Mouse (Mus musculus) cortical plate, adult 2 months (tissue): Measurements from ENCODE around the gene Trp73. TPM values are rescaled to one million over a fixed set of nuclear protein-coding genes. Genes with fewer than 3 reads are reported as not detected.

Experiments
- H3K27ac ChIP-seq: fragments of 200-500 bp; 2 replicates; pipeline ENCODE4 v1.5.1; 2012; ENCODE audit warnings: low read length, control low read depth, inconsistent platforms; ENCODE audit not compliant: insufficient read depth
- H3K4me1 ChIP-seq: fragments of 200-500 bp; 2 replicates; pipeline ENCODE4 v1.6.1; 2011; ENCODE audit warnings: low read length; ENCODE audit not compliant: control insufficient read depth, insufficient read depth
- H3K4me3 ChIP-seq: fragments of 200-500 bp; 2 replicates; pipeline ENCODE4 v1.5.1; 2011; ENCODE audit warnings: mild to moderate bottlenecking, low read length, control low read depth; ENCODE audit not compliant: insufficient read depth
- CTCF ChIP-seq: fragments of 200-500 bp; IDR thresholded peaks from 2 replicates; pipeline ENCODE4 v1.5.1; 2011; ENCODE audit warnings: mild to moderate bottlenecking, control low read depth, low read length; ENCODE audit not compliant: insufficient read depth; ENCODE audit errors: extremely low read depth
- POLR2A ChIP-seq: fragments of 200-500 bp; IDR thresholded peaks from 2 replicates; pipeline ENCODE4 v1.6.1; 2011; ENCODE audit warnings: mild to moderate bottlenecking, low read length, control low read depth; ENCODE audit not compliant: insufficient read depth; ENCODE audit errors: extremely low read depth
- polyA plus RNA-seq: library from polyadenylated mRNA; depleted of rRNA; stranded (reverse); fragments of >200 nt; gene quantifications from 2 replicates; pipeline ENCODE4 v1.2.3, GENCODE M21; 2012

Trp73 gene
- polyA plus RNA-seq, 1 experiment, result 0.54 TPM

DNA sequence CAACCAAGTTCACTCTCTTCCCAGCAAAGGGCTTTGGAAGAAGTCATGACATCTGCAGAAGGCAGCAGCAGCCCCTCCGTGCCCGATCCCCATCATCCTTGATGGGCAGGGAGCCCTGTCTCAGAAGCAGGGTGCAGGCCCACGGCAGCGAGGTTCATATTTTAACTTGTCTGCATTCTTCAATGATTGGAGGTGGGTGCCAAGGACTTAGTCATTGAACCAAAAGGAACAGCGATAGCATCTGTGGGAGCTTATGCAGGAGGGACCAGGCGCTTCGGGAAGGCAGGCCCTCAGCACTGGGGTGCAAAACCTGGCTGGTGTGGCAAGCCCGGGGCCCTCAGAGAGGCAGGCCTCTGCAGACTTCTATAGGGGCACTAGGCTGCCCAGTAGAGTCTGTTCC is 53.6 kb downstream of the Trp73 start:
- TF ChIP-seq CTCF (no peak), POLR2A (no peak)
- H3K27ac ChIP-seq, result no peak overlapping the region
- H3K4me3 ChIP-seq, result no peak overlapping the region
- no peaks in the 10 kb centered on the region for H3K4me1 ChIP-seq

DNA sequence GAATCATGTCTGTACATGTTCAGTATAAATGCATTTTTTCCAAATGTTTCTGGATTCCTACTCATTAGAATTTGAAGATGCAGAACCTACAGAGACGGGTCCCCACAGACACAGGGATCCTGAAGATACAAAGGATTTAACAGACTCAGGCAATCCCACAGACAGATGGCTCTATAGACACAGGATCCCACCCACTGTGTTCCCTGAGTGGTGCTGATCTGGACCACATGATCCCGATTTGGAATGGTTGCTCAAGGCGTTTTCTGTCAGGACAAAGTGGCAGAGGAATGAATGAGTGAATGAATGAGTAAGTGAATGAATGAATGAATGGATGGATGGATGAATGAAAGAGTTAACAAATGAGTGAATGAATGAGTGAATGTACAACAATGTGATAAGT is 54.2 kb downstream of the Trp73 start:
- no peaks in the 10 kb centered on the region for H3K4me1 ChIP-seq
- TF ChIP-seq POLR2A, result no peak
- H3K4me3 ChIP-seq, result no peak overlapping the region
- H3K27ac ChIP-seq, result no peak overlapping the region

DNA sequence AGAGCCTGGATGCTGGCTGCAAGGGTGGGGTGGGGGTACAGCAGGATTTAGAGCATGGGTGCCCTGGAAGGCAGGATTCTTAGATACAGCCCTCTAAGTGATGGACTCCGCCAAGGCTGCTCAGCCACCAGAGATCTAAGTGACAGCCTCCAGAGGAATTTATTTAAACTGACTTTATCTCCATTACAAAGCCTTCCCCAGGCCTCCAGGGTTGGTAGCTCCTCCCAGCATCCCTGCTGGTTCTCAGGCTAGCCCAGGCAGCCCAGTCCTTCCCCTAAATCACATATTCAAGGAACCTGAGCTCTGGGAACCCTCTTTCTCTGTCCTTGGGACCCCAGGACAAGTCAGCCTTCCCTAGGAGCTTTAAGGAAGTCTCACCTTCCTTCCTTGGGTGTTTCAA is 58.0 kb downstream of the Trp73 start:
- Histone ChIP-seq H3K27ac (no peak overlapping the region), H3K4me1 (no peaks in the 10 kb centered on the region; the same call in 1 of the 2 replicates), H3K4me3 (no peak overlapping the region)
- no peak for TF ChIP-seq CTCF

DNA sequence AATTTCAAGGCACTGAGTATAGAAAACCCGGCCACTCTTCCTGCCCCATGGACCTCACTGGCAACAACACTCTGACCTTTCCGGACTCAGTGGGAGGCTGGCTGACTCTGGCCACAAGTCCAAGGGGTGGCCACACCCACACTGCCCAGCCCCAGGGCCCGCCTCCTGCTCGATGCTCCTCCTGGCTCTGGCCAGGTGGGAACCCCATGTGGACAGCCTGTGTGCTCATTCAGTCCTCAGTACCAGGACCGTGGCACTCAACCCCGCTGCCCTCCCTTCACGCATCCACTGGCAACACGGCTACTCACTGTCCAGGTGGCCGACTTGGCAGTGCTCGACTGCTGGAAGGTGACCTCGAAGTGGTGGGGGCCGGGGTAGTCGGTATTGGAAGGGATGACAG is 59.0 kb downstream of the Trp73 start:
- no peaks in the 10 kb centered on the region; the same call in 1 of the 2 replicates for H3K4me1 ChIP-seq
- H3K4me3 ChIP-seq, result no peak overlapping the region
- TF ChIP-seq POLR2A (no peak), CTCF (no peak)
- no peak overlapping the region for H3K27ac ChIP-seq

DNA sequence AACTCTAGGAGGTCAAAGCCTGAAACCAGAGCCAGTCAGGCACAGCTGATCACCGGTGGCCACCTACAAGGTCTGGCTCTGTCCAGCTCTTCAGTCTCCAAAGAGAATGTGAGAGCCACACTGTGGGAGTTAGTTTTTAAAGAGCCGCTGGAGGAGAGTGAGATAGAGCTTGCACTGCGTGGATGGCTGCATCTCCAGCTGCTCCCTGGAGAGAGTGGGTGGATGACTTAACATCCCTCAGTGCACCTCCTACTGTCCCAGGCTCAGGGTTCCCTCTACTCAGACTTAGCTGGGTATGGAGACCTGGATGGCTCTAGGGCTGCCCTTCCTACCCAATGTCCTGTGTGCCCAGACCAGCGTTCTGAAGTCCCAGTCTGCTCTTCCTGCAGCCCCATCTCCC is 59.8 kb downstream of the Trp73 start:
- H3K4me1 ChIP-seq, result no peaks in the 10 kb centered on the region; the same call in 1 of the 2 replicates
- no peak overlapping the region for H3K27ac ChIP-seq
- TF ChIP-seq POLR2A (no peak), CTCF (no peak)
- H3K4me3 ChIP-seq, result no peak overlapping the region

DNA sequence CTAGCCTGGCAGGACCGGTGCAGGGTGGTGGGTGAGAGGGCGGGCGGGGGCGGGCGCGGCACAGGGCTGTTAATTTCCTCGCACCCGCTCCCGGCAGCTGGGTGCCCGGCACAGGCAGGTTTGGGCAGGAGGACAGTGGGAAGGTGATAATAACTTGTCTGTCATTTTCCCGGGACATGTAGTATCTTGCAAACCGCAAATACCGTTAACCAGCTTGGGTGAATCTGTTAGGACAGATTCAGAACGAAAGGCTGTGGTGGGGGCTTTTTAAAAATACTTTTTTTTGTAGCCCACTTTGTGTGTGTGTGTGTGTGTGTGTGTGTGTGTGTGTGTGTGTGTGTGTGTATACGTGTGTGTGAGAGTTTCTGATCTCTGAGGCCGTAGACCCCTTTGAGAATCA is 68.1 kb downstream of the Trp73 start:
- Histone ChIP-seq H3K4me1 (no peaks in the 10 kb centered on the region), H3K4me3 (no peak overlapping the region), H3K27ac (no peak overlapping the region)
- TF ChIP-seq CTCF (no peak), POLR2A (no peak)

DNA sequence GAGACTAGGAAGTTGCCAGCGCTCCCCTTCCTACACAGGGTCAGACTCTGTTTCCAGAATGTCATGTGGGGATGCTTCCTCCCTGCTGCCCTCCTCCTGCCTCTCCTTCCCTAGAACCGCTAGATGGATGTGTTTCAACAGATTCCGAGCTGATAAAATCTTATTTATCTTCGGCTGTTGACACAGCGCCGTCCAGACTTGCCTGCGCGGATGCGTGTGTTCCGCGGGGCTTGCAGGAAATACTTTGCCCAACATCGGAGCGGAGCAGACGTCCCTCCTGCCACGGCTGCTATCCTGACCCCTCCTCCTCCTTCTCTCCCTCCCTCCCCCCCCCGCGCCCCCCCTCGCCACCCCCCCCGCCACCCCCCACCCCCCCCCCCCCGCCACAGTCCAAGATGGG is 68.5 kb downstream of the Trp73 start:
- Histone ChIP-seq H3K4me3 (no peak overlapping the region), H3K4me1 (no peaks in the 10 kb centered on the region), H3K27ac (no peak overlapping the region)
- TF ChIP-seq CTCF (no peak), POLR2A (no peak)

DNA sequence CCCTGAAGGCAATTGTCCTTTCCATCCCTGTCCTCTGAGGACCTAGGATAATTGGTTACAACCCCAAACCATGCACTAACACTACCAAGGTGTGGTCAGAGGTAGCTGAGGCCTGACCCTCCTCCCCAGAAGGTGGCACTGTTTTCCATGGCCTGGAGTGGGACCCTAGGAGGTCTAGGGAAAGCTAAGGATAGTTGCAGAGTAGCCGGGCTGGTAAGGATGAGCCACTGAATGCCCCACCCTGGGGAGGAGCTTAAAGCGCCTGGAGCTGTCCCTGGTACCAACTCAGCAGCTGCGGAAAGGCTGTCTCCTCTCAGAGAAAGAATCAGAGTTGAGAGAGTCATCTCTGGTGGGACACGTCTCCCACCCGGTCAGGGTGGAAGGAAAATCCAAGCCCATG is 69.1 kb downstream of the Trp73 start:
- TF ChIP-seq CTCF (no peak), POLR2A (no peak)
- no peak overlapping the region for H3K4me3 ChIP-seq
- H3K4me1 ChIP-seq, result no peaks in the 10 kb centered on the region
- no peak overlapping the region for H3K27ac ChIP-seq

DNA sequence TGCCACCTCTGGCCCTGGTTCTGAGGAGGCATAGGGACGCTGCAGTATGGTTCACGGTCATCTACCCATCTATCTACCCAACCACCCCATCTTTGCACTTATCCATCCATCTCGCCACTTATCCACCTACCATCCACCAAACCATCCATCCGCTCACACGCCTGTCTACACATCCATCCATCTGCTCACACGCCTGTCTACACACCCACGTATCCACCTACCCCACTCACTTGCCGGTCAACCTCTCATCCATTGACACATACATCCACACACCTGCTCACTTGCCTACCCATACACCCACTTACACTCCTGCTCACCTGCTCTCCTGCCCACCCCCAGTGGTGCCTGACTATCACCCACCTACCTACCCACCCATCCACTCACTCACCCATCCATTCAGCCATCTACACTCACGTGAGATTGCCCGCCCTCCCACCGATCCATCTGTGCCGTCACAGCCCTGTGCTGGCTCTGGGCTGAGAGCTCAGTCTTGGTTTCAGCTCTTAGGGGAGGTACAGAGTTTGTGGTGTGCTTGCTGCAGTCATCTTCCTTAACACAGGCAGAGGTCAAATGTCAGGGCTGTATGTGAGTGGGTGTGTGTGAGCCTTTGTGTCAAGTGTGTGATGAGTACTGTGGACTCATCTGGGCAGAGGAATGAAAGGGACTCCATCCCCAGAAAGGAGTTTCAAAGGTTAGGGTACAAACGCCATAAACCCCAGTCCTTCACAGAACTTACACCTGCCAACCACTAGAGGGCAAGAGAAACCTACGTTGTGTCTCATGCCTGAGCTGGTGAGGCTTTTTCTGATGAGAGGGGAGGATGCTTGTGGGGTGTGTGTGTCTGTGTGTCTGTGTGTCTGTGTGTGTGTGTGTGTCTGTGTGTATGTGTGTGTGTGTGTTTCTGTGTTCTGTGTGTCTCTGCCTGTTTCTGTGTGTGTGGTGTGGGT is 74.9 kb downstream of the Trp73 start:
- no peak overlapping the region for H3K4me3 ChIP-seq
- no peaks in the 10 kb centered on the region for H3K4me1 ChIP-seq
- no peak overlapping the region for H3K27ac ChIP-seq
- TF ChIP-seq CTCF (peak; percentile 96), POLR2A (no peak)

DNA sequence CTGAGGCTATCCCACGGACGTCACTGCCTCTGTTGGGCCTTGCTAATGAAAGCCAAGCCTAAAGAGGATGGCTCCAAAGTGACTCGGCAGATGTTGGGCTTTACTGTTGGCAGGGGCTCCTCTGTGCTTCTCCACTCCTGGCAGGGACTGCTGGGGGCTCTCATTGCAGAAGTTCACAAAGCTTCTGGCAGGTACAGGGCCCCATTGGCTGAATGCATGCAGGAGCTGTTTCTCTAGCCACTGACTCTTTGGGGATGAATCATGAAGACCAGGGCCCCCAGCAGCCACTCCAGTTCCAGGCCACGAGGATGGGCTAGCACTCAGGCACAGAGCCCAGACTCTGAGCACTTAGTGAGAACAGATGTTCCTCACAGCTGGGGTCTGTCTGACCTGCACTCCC is 82.3 kb downstream of the Trp73 start:
- H3K27ac ChIP-seq, result no peak overlapping the region
- no peak overlapping the region for H3K4me3 ChIP-seq
- H3K4me1 ChIP-seq, result no peaks in the 10 kb centered on the region
- TF ChIP-seq CTCF (no peak), POLR2A (no peak)

DNA sequence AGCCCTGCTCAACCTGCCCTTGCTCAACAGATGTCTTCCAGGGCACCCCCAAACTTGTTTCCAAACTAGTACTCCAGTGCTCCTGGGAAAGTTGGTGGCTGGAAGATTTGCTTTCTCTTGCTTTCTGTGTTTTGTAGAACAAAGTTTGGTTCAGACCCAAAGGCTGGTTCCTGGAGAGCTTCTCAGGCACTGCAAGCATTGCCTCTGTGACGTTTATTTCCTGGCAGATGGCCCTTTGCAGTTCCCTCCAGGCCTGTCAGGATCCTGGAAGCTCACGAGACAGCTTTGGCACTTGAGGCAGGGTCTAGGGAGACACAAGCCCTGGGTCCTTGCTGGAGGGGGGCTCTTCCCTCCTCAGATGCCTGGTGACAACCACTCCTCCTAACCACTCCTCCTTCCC is 83.3 kb downstream of the Trp73 start:
- no peak overlapping the region for H3K27ac ChIP-seq
- TF ChIP-seq CTCF, result no peak
- no peak for TF ChIP-seq POLR2A
- no peak overlapping the region for H3K4me3 ChIP-seq
- no peaks in the 10 kb centered on the region for H3K4me1 ChIP-seq
